Mouse (Mus musculus) colon, adult 2 months (tissue): ENCODE measurements around the gene 2610002M06Rik. TPM values are rescaled to one million over a fixed set of nuclear protein-coding genes. Genes with fewer than 3 reads are reported as not detected.

Source experiments
- polyA plus RNA-seq: library from polyadenylated mRNA; depleted of rRNA; stranded (reverse); fragments of >200 nt; gene quantifications from 2 replicates; pipeline ENCODE4 v1.2.3, GENCODE M21; 2012; rRNA removed

Gene 2610002M06Rik
- polyA plus RNA-seq: 1.3 and 1.4 TPM in 2 replicates

GRCm38 (mm10) chrX:107816218-107816554 lies at the start of gene 2610002M06Rik:
Gene 2610002M06Rik (minus strand): TSS chrX:107816334.

GRCm38 (mm10) chrX:107792290-107792689 lies 23.8 kb downstream of the 2610002M06Rik start, which contains the start of gene Tent5d:
Gene Tent5d (plus strand): TSS chrX:107792590.

Other genes starting within 250 kb of the 2610002M06Rik start
- gene Tbx22, start 148.4 kb downstream of the 2610002M06Rik start, polyA plus RNA-seq: not detected in 2 replicates
- gene Tent5d, start 23.7 kb downstream of the 2610002M06Rik start, polyA plus RNA-seq: not detected in 2 replicates
- gene Gm732, start 132.1 kb upstream of the 2610002M06Rik start, polyA plus RNA-seq: not detected in 2 replicates